Mouse (Mus musculus) kidney, adult 10 weeks (tissue): ENCODE data around the gene Aff1. TPM values are rescaled to one million over a fixed set of nuclear protein-coding genes. Genes with fewer than 3 reads are reported as not detected.

Experiments used
- polyA plus RNA-seq: library from polyadenylated mRNA; stranded (reverse); fragments of 350-450 nt; fragmentation: Illumina TruSeq; extraction: RNeasy Lipid Tissue Mini Kit (QIAGEN cat#74804); gene quantifications from one replicate; pipeline ENCODE4 v1.2.3, GENCODE M21; 2014; ENCODE audit warnings: low read depth, low replicate concordance

The Aff1 gene
- 28.8 TPM for polyA plus RNA-seq

GRCm38 (mm10) chr5:103691624-103692530 lies at the start of gene Aff1:
Aff1 (plus strand) TSS chr5:103692374.

GRCm38 (mm10) chr5:103655346-103656118 lies 36.6 kb upstream of the Aff1 start, which contains the start of gene 1700016H13Rik:
1700016H13Rik (minus strand) TSS chr5:103656010.

Other genes with a start within 250 kb of the Aff1 start
- 1.7 TPM for gene Slc10a6, start 63.0 kb upstream of the Aff1 start, polyA plus RNA-seq
- not detected for gene 1700016H13Rik, start 36.4 kb upstream of the Aff1 start, polyA plus RNA-seq
- 3.6 TPM for gene Klhl8, start 218.9 kb downstream of the Aff1 start, polyA plus RNA-seq